Mouse (Mus musculus) liver, embryonic 14.5 days (tissue): ENCODE data around the gene Ifngr1.

Experiments
- CTCF ChIP-seq: IDR thresholded peaks from 2 replicates; pipeline ENCODE4 v1.5.1; 2016; ENCODE audit warnings: antibody characterized with exemption, low read depth, control low read depth
- EP300 ChIP-seq: IDR thresholded peaks from 2 replicates; pipeline ENCODE4 v1.6.1; 2016; ENCODE audit warnings: antibody characterized with exemption, low read depth

DNA sequence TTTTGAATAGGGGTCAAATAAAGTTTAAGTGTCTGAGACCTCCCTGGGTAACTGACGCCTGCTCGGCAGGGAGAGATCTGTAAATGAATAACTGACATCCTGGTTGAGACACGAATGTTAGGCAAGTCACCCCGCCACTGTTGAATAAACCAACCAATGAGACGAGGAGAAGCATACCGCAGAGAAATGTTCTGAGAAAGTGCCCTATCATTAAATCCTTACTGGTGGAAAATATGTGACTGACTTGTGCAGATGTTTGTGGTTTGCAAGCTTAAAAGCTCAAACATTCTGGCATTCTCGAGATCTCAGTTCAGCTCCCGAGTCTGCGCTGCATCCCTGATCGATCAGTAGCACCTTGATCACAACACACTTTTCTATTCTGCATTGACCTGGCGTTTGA lies 6.3 kb downstream of the Ifngr1 start:
- TF ChIP-seq CTCF, result no peak
- no peak for TF ChIP-seq EP300
